Mouse (Mus musculus): Measurements from ENCODE around the gene Fam107b. TPM values are rescaled to one million over a fixed set of nuclear protein-coding genes. Genes with fewer than 3 reads are reported as not detected.

Gene Fam107b
- polyA plus RNA-seq, 2 experiments, result 9.8 to 20.8 TPM

DNA sequence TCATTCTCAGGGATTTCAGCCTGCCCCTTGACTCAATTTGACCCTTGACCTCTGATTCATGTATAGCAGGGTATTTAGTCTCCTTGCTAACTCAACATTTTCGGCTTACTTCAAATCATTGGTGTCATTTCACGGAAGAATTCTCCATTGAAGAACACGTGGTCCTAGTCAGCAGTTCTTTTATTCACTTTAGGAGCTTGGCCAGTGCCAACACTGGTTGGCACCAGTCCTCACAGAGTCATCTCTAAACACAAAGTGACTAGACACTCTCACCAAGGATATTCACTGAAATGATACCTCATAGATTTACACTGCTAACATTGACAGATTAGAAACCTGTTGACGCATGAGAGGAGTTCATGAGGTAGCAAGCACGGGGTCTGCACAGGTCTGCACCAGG lies 32.9 kb downstream of the Fam107b start:
- WGBS (ENCODE audit: insufficient replicate concordance), result 62% methylated on average over 5 of the region's 5 CpGs
- Histone ChIP-seq H3K27ac (no peak overlapping the region), H3K4me2 (ENCODE audit: low read depth) (no peak overlapping the region), H3K27me3 (ENCODE audit: control insufficient read depth, insufficient read depth, low read length) (no peaks in the 10 kb centered on the region), H3K4me3 (ENCODE audit: insufficient read depth in 1 of 2, low read depth in 2 of 2, low read length in 2 of 2) (no peak overlapping the region), H3K9ac (replicated peaks) (no peak overlapping the region), H3K4me1 (replicated peaks; ENCODE audit: control insufficient read depth in 2 of 2, insufficient read depth in 2 of 2, low read length in 1 of 2) (peaks cover 0 to 2% of the 10 kb centered on the region in 2 experiments; a peak in 1 of 4 replicates), H3K36me3 (replicated peaks; ENCODE audit: control insufficient read depth, insufficient read depth, low read depth) (no peaks in the 10 kb centered on the region), H3K9me3 (ENCODE audit: control insufficient read depth, low read length) (no peaks in the 10 kb centered on the region)
- TF ChIP-seq EP300 (IDR thresholded peaks at IDR 0.05; ENCODE audit: low read depth) (no peak), CTCF (IDR thresholded peaks at IDR 0.05; ENCODE audit: low read depth) (no peak)
- DNase-seq (ENCODE audit: low read depth in 3 of 3, low spot score in 3 of 3) (no peak), ATAC-seq (ENCODE audit: insufficient read depth) (no peak)

DNA sequence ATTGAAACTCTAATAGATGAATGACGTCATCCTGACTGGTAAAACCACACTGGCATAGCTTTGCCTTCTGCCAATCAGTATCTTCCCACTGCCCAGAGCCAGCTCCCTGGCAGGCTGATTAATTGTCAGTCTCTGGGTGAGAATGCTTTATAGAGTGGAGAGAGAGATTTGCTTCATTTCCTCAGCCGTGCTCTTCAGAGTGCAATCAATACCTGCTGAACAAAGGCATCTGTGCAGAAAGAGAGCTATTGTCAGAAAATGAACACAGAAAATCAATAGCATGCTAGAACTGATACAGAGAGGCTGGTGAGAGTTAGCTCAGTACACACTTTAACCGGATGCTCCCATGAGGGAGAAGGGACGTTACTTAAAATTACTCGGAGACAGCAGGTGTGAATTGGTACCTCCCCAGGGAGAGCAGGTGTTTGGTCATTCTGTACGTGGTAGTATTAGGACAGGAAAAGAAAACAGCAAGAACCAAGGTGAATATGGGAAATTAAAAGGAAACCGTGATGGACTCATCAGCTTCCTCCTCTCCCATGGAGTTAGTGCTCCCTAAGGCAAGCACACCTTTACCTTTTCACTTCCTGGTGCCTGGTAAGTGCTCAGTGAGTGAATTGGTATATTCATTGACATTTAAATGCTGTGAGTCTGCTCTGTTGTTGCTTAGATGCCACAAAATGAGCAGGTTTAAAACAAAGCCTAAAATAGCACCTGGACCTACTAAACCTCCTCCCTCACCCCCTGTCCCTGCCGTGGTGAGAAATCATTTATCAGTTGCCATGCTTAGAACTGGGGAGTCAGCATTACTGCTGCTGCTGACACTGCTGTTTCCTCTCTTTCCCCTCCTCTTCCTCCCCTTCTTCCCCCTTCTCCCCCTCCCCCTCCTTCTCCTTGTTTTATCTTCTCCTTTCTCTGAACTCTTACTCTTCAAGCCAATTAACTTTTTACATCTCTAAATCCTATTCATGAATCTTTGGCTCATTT lies 38.9 kb downstream of the Fam107b start:
- H3K36me3 ChIP-seq (replicated peaks; ENCODE audit: control insufficient read depth, insufficient read depth, low read depth), result no peaks in the 10 kb centered on the region
- WGBS (ENCODE audit: insufficient replicate concordance), result 40% methylated on average over 8 of the region's 8 CpGs
- no peak overlapping the region for H3K4me3 ChIP-seq (ENCODE audit: insufficient read depth in 1 of 2, low read depth in 2 of 2, low read length in 2 of 2)
- no peaks in the 10 kb centered on the region for H3K9me3 ChIP-seq (ENCODE audit: control insufficient read depth, low read length)
- TF ChIP-seq EP300 (IDR thresholded peaks at IDR 0.05; ENCODE audit: low read depth), result no peak
- TF ChIP-seq CTCF (IDR thresholded peaks at IDR 0.05; ENCODE audit: low read depth), result no peak
- no peak for DNase-seq (ENCODE audit: low read depth in 3 of 3, low spot score in 3 of 3)
- H3K27me3 ChIP-seq (ENCODE audit: control insufficient read depth, insufficient read depth, low read length), result no peaks in the 10 kb centered on the region
- ATAC-seq (ENCODE audit: insufficient read depth), result no peak
- H3K4me1 ChIP-seq (replicated peaks; ENCODE audit: control insufficient read depth in 2 of 2, insufficient read depth in 2 of 2, low read length in 1 of 2), result peaks cover 0 to 4% of the 10 kb centered on the region in 2 experiments; a peak in 2 of 4 replicates
- no peak overlapping the region for H3K4me2 ChIP-seq (ENCODE audit: low read depth)
- H3K9ac ChIP-seq (replicated peaks), result no peak overlapping the region
- H3K27ac ChIP-seq, result no peak overlapping the region

DNA sequence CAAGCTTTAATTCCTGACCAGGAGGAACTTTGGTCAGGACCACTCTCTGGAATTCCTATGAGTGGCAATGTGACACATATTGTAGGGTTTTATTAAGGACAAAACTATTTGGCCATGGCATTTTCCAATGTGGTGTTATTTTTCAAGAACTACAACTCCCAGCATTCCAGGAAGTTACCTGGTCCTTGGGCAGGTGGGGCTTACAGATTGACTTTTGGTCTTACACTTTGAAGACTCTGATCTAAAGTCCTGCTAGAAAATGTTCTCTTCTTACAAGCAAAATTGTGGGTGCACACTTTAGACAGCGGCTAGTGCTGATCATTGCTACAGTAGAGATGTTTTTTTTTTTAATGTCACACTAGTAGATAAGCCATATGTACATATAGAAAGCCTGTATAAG lies 48.2 kb downstream of the Fam107b start:
- no peak overlapping the region for H3K9ac ChIP-seq (replicated peaks)
- H3K4me1 ChIP-seq (replicated peaks; ENCODE audit: control insufficient read depth in 2 of 2, insufficient read depth in 2 of 2, low read length in 1 of 2), result peaks cover 0 to 7% of the 10 kb centered on the region in 2 experiments; a peak in 1 of 4 replicates
- H3K4me2 ChIP-seq (ENCODE audit: low read depth), result no peak overlapping the region
- no peaks in the 10 kb centered on the region for H3K27me3 ChIP-seq (ENCODE audit: control insufficient read depth, insufficient read depth, low read length)
- 66% methylated on average over 1 of the region's 1 CpGs for WGBS (ENCODE audit: insufficient replicate concordance)
- no peak overlapping the region for H3K4me3 ChIP-seq (ENCODE audit: insufficient read depth in 1 of 2, low read depth in 2 of 2, low read length in 2 of 2)
- no peaks in the 10 kb centered on the region for H3K36me3 ChIP-seq (replicated peaks; ENCODE audit: control insufficient read depth, insufficient read depth, low read depth)
- ATAC-seq (ENCODE audit: insufficient read depth) (no peak), DNase-seq (ENCODE audit: low read depth in 3 of 3, low spot score in 3 of 3) (no peak)
- no peak overlapping the region for H3K27ac ChIP-seq
- no peaks in the 10 kb centered on the region for H3K9me3 ChIP-seq (ENCODE audit: control insufficient read depth, low read length)
- no peak for TF ChIP-seq CTCF (IDR thresholded peaks at IDR 0.05; ENCODE audit: low read depth)

DNA sequence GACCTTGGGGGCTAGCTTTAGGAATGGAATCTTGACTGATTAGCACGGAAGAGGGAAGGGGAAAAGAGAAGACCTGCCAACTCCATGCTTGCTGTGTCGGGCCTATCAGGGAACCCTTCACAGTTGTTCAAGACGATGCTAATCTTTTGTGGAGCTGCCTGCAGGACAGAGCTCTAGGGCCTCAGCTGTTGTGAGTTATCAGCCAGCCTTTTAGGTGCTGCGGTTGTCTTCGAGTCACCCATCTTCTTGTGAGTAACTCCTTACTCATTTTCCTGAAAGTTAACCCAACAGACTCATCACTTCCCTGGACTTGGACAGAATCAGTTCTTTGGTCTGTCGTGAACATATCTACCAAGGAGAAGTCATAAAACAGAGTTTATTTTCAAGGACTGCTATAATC lies 51.3 kb downstream of the Fam107b start:
- TF ChIP-seq EP300 (IDR thresholded peaks at IDR 0.05; ENCODE audit: low read depth) (no peak), CTCF (IDR thresholded peaks at IDR 0.05; ENCODE audit: low read depth) (no peak)
- Histone ChIP-seq H3K27ac (no peak overlapping the region), H3K4me3 (ENCODE audit: insufficient read depth in 1 of 2, low read depth in 2 of 2, low read length in 2 of 2) (no peak overlapping the region), H3K9me3 (ENCODE audit: control insufficient read depth, low read length) (no peaks in the 10 kb centered on the region), H3K36me3 (replicated peaks; ENCODE audit: control insufficient read depth, insufficient read depth, low read depth) (no peaks in the 10 kb centered on the region), H3K27me3 (ENCODE audit: control insufficient read depth, insufficient read depth, low read length) (no peaks in the 10 kb centered on the region), H3K4me1 (replicated peaks; ENCODE audit: control insufficient read depth in 2 of 2, insufficient read depth in 2 of 2, low read length in 1 of 2) (peaks cover 0 to 11% of the 10 kb centered on the region in 2 experiments; a peak in 2 of 4 replicates), H3K9ac (replicated peaks) (no peak overlapping the region), H3K4me2 (ENCODE audit: low read depth) (no peak overlapping the region)
- no peak for DNase-seq (ENCODE audit: low read depth in 3 of 3, low spot score in 3 of 3)
- ATAC-seq (ENCODE audit: insufficient read depth), result no peak
- 36% methylated on average over 6 of the region's 6 CpGs for WGBS (ENCODE audit: insufficient replicate concordance)

DNA sequence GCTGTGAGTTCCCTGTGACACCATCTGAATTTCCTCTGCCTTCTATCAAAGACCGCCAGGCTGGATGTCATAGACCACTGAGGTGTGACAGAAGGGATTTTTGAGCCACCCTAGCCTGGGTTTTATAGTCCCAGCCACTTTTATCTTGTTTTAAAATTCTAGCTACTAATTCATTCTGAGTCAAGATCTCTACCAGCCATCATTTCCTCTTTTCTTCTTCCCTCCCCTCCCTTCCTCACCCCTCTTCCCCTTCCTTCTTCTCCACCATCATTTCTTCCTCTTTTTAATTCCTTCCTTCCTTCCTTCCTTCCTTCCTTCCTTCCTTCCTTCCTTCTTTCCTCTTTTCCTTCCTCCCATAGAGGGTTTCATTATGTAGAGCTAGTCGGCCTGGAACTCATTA lies 51.9 kb downstream of the Fam107b start:
- no peak overlapping the region for H3K4me2 ChIP-seq (ENCODE audit: low read depth)
- no peaks in the 10 kb centered on the region for H3K9me3 ChIP-seq (ENCODE audit: control insufficient read depth, low read length)
- DNase-seq (ENCODE audit: low read depth in 3 of 3, low spot score in 3 of 3), result no peak
- H3K9ac ChIP-seq (replicated peaks), result no peak overlapping the region
- H3K36me3 ChIP-seq (replicated peaks; ENCODE audit: control insufficient read depth, insufficient read depth, low read depth), result no peaks in the 10 kb centered on the region
- H3K27ac ChIP-seq, result no peak overlapping the region
- ATAC-seq (ENCODE audit: insufficient read depth), result no peak
- H3K4me1 ChIP-seq (replicated peaks; ENCODE audit: control insufficient read depth in 2 of 2, insufficient read depth in 2 of 2, low read length in 1 of 2), result peaks cover 0 to 11% of the 10 kb centered on the region in 2 experiments; a peak in 2 of 4 replicates
- H3K27me3 ChIP-seq (ENCODE audit: control insufficient read depth, insufficient read depth, low read length), result no peaks in the 10 kb centered on the region
- no peak overlapping the region for H3K4me3 ChIP-seq (ENCODE audit: insufficient read depth in 1 of 2, low read depth in 2 of 2, low read length in 2 of 2)
- 54% methylated on average over 2 of the region's 2 CpGs for WGBS (ENCODE audit: insufficient replicate concordance)
- no peak for TF ChIP-seq EP300 (IDR thresholded peaks at IDR 0.05; ENCODE audit: low read depth)
- TF ChIP-seq CTCF (IDR thresholded peaks at IDR 0.05; ENCODE audit: low read depth), result no peak

Measured in liver, embryonic 14.5 days (tissue).